Mouse (Mus musculus) brain, embryonic 14.5 days (tissue): Measurements from ENCODE around the gene Mthfd1l.

Experiments
- CTCF ChIP-seq: fragments of 200-500 bp; IDR thresholded peaks from 2 replicates; pipeline ENCODE4 v1.5.1; 2012; ENCODE audit warnings: inconsistent platforms, mild to moderate bottlenecking, moderate library complexity, borderline replicate concordance; ENCODE audit not compliant: insufficient read depth, insufficient read length; ENCODE audit errors: extremely low read depth
- POLR2A ChIP-seq: fragments of 200-500 bp; IDR thresholded peaks from 2 replicates; pipeline ENCODE4 v1.6.1; 2012; ENCODE audit warnings: mild to moderate bottlenecking, inconsistent platforms, borderline replicate concordance; ENCODE audit not compliant: poor library complexity, insufficient read depth, insufficient read length, severe bottlenecking; ENCODE audit errors: extremely low read depth

DNA sequence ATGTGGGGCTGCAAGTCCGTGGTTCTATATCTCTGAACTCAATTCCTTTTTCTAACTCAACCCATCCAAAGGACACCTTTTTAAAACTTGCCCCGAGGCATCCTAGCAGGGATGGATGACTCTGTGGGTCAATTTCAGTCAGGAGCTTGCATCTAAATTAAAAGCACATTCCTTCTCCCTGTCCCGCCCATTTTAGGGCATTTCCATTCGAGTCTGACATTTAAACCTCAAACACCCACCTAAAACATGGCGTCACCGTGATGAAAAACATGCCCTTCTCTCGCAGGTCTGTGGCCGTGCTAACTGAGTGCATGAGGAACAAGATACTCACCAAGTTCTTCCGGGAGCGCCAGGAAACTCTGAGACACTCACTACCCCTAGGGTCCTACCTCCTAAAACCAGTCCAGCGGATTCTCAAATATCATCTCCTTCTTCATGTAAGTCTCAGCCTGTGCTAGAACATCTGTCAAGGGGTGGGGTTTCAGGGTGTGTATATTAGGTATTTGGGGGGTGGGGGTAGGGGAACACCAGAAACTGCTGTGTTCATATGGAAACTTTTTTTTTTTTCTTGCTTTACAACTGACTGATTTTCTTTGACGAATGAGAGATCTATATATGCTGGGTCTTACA, 39.5 kb upstream of the Mthfd1l start:
- TF ChIP-seq POLR2A, result no peak
- TF ChIP-seq CTCF, result no peak
